Mouse (Mus musculus) heart, embryonic 12.5 days (tissue): ENCODE measurements around the gene Slc36a2. TPM values are rescaled to one million over a fixed set of nuclear protein-coding genes. Genes with fewer than 3 reads are reported as not detected.

Experiments used
- ATAC-seq: fragments of 200-750 bp; cut with Nextera tagmentation; 2 replicates; pipeline ENCODE4 v1.8.0; 2017; ENCODE audit warnings: moderate TSS enrichment, moderate library complexity; ENCODE audit not compliant: insufficient number of reproducible peaks, low FRiP score
- H3K27ac ChIP-seq: fragments of 300-500 bp; sonication (generic); 2 replicates; pipeline ENCODE4 v1.5.1; 2016; ENCODE audit warnings: mild to moderate bottlenecking, moderate library complexity; ENCODE audit not compliant: poor library complexity, severe bottlenecking
- H3K27me3 ChIP-seq: fragments of 300-500 bp; sonication (generic); replicated peaks from 2 replicates; pipeline ENCODE4 v1.6.1; 2016; ENCODE audit warnings: mild to moderate bottlenecking, moderate library complexity
- H3K36me3 ChIP-seq: fragments of 300-500 bp; sonication (generic); 2 replicates; pipeline ENCODE4 v1.6.1; 2016; ENCODE audit warnings: mild to moderate bottlenecking, moderate library complexity
- H3K4me1 ChIP-seq: fragments of 300-500 bp; sonication (generic); replicated peaks from 2 replicates; pipeline ENCODE4 v1.6.1; 2016; ENCODE audit warnings: mild to moderate bottlenecking
- H3K4me2 ChIP-seq: fragments of 300-500 bp; sonication (generic); 2 replicates; pipeline ENCODE4 v1.6.1; 2016; ENCODE audit warnings: mild to moderate bottlenecking, moderate library complexity
- H3K4me3 ChIP-seq: fragments of 300-500 bp; sonication (generic); 2 replicates; pipeline ENCODE4 v1.5.1; 2016; ENCODE audit warnings: mild to moderate bottlenecking
- H3K9ac ChIP-seq: fragments of 300-500 bp; sonication (generic); 2 replicates; pipeline ENCODE4 v1.6.1; 2016; ENCODE audit warnings: mild to moderate bottlenecking, moderate library complexity
- H3K9me3 ChIP-seq: fragments of 300-500 bp; sonication (generic); replicated peaks from 2 replicates; pipeline ENCODE4 v1.6.1; 2016; ENCODE audit warnings: mild to moderate bottlenecking, moderate library complexity
- WGBS: fragments of 180-500 bp; shearing (Covaris S2); methylation state at CpG from one replicate; pipeline ENCODE4 v1.1.7; 2016; 5-methylcytosine and 5-hydroxymethylcytosine counted together
- polyA plus RNA-seq: library from polyadenylated mRNA; unstranded; fragments of >200 nt; fragmentation: Nextera tagmentation; extraction: Ambion mirVana; gene quantifications from 2 replicates; pipeline ENCODE4 v1.2.1, GENCODE M21; 2016

Slc36a2 gene
- polyA plus RNA-seq, result 2.8 and 3.4 TPM in 2 replicates

DNA sequence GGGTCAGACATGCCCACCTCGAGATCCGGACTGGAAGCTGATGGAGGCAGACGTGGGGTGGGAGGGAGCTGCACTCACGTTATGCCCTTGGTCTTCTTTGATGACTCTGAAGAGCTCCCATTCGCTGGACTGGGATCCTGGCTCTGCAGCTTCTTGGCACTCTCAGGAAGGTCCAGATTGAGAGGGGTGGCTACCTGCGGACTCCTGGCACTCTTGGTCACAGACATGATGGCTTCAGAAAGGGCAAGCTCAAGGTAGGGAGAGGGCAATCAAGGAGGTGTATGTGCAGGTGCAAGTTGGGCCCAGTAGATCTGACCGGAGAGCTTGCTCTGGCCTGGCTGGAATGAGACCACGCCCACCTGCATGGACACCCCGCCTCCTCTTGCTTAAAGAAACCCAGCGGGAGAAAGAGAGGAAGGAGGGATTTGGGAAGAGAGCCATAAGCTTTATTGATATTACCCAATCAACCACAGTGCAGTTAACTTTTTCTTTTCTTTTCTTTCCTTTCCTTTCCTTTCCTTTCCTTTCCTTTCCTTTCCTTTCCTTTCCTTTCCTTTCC is at the start of gene Slc36a2:
Gene Slc36a2 (minus strand): TSS at position 345 of the 559 bp plus-strand sequence.
- Histone ChIP-seq H3K27me3 (no peaks in the 10 kb centered on the region), H3K27ac (no peak within 1 kb of the TSS), H3K9ac (no peak within 1 kb of the TSS), H3K4me3 (no peak within 1 kb of the TSS), H3K4me2 (no peak within 1 kb of the TSS), H3K9me3 (no peaks in the 10 kb centered on the region), H3K4me1 (peaks cover 16% of the 10 kb centered on the region), H3K36me3 (no peaks in the 10 kb centered on the region)
- no peak for ATAC-seq
- 32% methylated on average over 10 of the region's 10 CpGs for WGBS

DNA sequence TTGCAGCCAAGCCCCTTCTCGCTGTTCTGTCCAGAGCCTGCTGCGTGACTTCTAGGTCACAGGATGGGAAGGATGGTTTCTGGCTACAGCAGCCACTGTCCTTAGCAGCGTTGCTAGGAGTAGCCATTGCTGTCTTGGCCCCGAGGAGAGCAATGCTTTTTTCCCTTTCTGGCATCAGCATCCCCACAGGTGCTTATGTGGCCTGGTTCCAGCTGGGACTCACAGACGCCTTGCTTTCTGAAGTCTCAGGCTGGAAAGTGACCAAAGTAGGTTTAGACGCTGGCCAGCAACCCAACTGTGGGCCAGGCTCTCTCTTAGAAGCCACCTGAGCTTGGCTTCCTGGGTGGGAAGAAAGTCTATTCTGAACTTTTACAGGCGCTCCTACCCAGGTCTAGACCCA is 49.4 kb upstream of the Slc36a2 start:
- no peaks in the 10 kb centered on the region for H3K4me1 ChIP-seq
- no peaks in the 10 kb centered on the region for H3K9me3 ChIP-seq
- H3K9ac ChIP-seq, result no peak overlapping the region
- no peak overlapping the region for H3K27ac ChIP-seq
- H3K27me3 ChIP-seq, result no peaks in the 10 kb centered on the region
- peaks cover 10% of the 10 kb centered on the region for H3K36me3 ChIP-seq
- no peak overlapping the region for H3K4me3 ChIP-seq
- ATAC-seq, result no peak
- 84% methylated on average over 7 of the region's 7 CpGs for WGBS
- no peak overlapping the region for H3K4me2 ChIP-seq

DNA sequence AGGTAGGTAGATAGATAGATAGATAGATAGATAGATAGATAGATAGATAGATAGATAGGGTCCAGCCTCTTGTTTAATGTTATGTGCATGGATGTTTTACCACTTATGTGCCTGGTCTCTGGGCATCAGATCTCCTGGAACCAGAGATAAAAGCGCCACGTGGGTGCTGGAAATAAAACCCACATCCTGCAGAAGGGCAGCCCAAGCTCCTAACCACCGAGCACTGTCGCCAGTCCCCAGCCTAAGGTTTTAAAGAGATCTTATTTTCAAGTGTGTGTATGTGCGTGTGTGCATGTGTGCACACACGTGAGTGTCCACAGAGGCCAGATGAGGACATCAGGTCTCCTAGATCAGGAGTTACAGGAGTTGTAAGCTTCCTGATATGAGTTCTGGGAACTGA is 46.2 kb upstream of the Slc36a2 start:
- no peaks in the 10 kb centered on the region for H3K27me3 ChIP-seq
- H3K4me2 ChIP-seq, result no peak overlapping the region
- no peaks in the 10 kb centered on the region for H3K9me3 ChIP-seq
- ATAC-seq, result no peak
- WGBS, result 81% methylated on average over 6 of the region's 6 CpGs
- no peak overlapping the region for H3K4me3 ChIP-seq
- no peak overlapping the region for H3K27ac ChIP-seq
- no peak overlapping the region for H3K9ac ChIP-seq
- H3K36me3 ChIP-seq, result peaks cover 23% of the 10 kb centered on the region
- H3K4me1 ChIP-seq, result peaks cover 7% of the 10 kb centered on the region; the same call in 1 of the 2 replicates

DNA sequence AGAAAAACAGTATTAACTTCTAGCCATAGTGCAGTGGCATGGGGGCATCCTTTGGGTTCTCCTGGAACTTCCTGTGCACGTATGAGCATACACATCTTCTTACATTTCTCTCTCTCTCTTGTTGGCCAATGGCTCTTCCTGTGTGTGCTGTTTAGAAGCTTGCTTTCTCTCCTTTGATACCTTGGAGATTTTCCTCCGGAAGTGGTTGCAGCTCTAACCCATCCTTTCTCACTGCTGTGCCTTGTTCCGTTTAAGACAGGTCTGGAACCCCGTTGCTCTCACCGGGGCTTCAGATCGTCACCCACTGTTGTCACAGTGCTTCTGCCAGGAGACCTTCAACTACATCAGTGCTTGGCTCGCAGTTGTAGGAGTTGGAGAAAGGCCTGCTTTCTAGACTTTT is 36.4 kb upstream of the Slc36a2 start:
- H3K36me3 ChIP-seq, result peaks cover 57% of the 10 kb centered on the region
- H3K9me3 ChIP-seq, result no peaks in the 10 kb centered on the region
- ATAC-seq, result no peak

DNA sequence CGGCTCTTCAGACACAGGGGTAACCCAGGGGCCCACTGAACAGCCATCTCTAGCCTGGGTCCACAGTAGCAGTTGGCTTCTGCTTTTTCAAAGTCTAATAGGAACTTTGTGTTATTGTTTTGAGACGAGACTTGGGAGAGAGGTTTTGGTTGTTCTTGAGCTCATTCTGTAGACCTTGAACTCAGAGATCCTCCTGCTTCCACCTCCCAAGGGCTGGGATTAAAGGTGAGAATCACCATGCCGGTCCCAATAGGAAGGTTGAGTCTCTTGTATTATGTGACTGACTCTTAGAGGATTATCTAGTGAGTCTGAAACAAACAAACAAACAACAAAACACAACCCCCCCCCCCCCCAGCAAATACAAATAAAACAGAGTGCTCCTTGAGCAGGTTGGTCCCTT is 33.6 kb upstream of the Slc36a2 start:
- Histone ChIP-seq H3K9me3 (no peaks in the 10 kb centered on the region), H3K27ac (no peak overlapping the region), H3K4me3 (no peak overlapping the region), H3K9ac (no peak overlapping the region), H3K4me2 (no peak overlapping the region), H3K36me3 (peaks cover 29% of the 10 kb centered on the region), H3K4me1 (peaks cover 15% of the 10 kb centered on the region), H3K27me3 (no peaks in the 10 kb centered on the region)
- WGBS, result 75% methylated on average over 3 of the region's 3 CpGs
- ATAC-seq, result no peak

More for the DNA sequence above, 36.4 kb upstream of the Slc36a2 start:
- Histone ChIP-seq H3K27me3 (no peaks in the 10 kb centered on the region), H3K9ac (no peak overlapping the region), H3K27ac (no peak overlapping the region), H3K4me2 (no peak overlapping the region), H3K4me1 (peaks cover 8% of the 10 kb centered on the region), H3K4me3 (no peak overlapping the region)
- WGBS, result 77% methylated on average over 7 of the region's 7 CpGs

DNA sequence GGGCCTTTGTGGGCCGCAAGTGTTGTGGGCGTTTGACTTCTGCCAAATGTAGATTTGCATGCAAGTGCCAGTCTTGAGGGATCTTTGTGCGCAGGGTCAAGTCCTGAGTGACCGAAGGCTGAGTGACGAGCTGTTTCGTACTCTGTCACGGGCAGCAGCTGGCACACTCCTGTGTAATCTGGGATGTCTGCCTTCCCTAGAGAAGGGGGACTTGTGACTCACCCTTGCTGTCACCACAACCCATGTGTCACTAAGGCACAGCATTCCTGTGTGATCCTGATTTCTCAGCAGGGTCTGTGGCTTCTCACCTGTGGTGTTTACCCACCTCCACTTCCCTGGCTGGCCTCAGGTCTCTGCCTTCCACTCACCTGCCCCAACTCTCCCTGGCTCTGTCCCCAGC is 33.0 kb upstream of the Slc36a2 start:
- Histone ChIP-seq H3K27me3 (no peaks in the 10 kb centered on the region), H3K4me1 (peaks cover 15% of the 10 kb centered on the region), H3K4me3 (no peak overlapping the region), H3K36me3 (peaks cover 25% of the 10 kb centered on the region), H3K9ac (no peak overlapping the region), H3K9me3 (no peaks in the 10 kb centered on the region), H3K27ac (no peak overlapping the region), H3K4me2 (no peak overlapping the region)
- WGBS, result 67% methylated on average over 7 of the region's 7 CpGs
- no peak for ATAC-seq

DNA sequence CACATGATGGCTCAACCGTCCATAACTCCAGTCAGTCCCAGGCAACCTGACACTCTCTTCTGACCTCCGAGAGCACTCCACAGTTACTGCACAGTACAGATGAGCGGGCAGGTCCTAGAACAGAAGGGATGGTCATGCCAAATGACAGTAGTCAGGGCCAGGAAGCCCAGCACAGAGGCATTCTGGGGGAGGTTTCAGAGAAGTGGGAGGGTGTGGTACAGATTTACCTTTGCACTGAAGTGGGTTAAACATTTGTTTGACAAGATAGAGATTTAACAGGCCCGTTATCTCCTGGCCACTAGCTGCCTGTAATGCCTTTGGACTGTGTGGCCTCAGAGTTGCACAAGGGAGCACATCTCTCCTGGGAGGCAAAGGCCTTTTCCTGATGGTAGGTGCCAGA is 32.5 kb upstream of the Slc36a2 start:
- Histone ChIP-seq H3K4me1 (peaks cover 15% of the 10 kb centered on the region), H3K4me3 (no peak overlapping the region), H3K36me3 (peaks cover 25% of the 10 kb centered on the region), H3K9ac (no peak overlapping the region), H3K9me3 (no peaks in the 10 kb centered on the region), H3K4me2 (no peak overlapping the region), H3K27ac (no peak overlapping the region), H3K27me3 (no peaks in the 10 kb centered on the region)
- no peak for ATAC-seq
- WGBS, result 67% methylated on average over 4 of the region's 4 CpGs

DNA sequence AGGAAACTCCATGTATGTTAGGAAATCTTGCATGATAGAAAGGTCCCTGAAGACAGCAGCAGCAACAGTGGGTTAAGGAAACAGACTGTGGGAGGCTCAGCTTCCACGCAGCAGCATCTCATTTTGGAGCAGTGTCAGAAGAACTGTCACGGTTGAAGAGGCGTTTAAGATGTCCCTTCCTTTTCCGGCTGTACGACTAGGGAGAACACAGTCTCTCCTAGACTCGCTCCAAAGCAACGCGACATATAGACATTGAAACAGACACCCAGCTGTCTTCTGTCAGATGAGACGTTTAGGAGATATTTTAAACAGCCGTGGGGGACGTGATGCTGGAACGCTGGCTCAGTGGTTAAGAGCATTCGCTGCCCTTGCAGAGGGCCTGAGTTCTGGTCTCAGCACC is 32.0 kb upstream of the Slc36a2 start:
- Histone ChIP-seq H3K27me3 (no peaks in the 10 kb centered on the region), H3K4me1 (peaks cover 15% of the 10 kb centered on the region), H3K9me3 (no peaks in the 10 kb centered on the region), H3K4me3 (no peak overlapping the region), H3K27ac (no peak overlapping the region), H3K36me3 (peaks cover 21% of the 10 kb centered on the region), H3K9ac (no peak overlapping the region), H3K4me2 (no peak overlapping the region)
- WGBS, result 75% methylated on average over 13 of the region's 13 CpGs
- no peak for ATAC-seq

DNA sequence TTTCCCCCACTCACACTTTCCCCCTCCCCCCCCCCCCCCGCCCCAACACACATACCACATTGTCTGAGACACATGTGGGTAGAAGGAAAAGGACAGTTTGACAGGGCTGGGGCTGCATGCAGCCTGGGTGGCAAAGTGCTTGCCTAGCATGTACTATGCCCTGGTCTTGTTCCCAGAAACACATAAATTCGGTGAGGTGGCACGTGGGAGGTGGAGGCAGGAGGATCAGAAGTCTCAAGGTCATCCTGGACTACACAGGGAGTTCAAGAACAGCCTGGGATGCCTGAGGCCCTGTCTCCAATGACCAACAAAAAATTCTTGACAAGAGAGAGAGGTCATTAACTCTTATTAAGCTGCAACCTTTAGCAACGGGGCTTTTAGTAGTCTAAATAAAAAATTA is 31.2 kb upstream of the Slc36a2 start:
- H3K4me1 ChIP-seq, result peaks cover 15% of the 10 kb centered on the region
- ATAC-seq, result no peak
- no peak overlapping the region for H3K4me3 ChIP-seq
- no peak overlapping the region for H3K4me2 ChIP-seq
- no peaks in the 10 kb centered on the region for H3K9me3 ChIP-seq
- H3K27ac ChIP-seq, result no peak overlapping the region
- WGBS, result 86% methylated on average over 3 of the region's 4 CpGs
- H3K36me3 ChIP-seq, result peaks cover 16% of the 10 kb centered on the region
- no peaks in the 10 kb centered on the region for H3K27me3 ChIP-seq
- H3K9ac ChIP-seq, result no peak overlapping the region

DNA sequence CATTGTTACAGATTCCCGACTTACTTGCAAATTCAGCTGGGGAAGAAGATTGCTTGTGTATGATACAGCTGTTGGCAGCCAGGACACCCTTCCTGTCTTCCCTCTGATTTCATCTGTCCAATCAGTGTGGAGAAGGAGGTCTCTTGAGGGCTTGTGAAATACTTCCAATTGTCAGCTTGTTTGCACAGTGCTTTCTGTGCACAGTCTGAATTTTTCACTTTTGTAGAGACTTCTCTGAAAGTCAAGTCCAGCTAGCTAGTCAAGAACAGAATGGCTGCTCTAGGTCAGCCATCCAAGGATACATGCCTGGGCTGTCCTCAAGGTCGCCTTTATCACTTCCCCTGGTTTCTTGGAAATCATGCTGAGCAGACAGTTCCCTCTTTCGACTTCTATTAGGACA is 30.1 kb upstream of the Slc36a2 start:
- Histone ChIP-seq H3K36me3 (peaks cover 8% of the 10 kb centered on the region; the same call in 1 of the 2 replicates), H3K27me3 (no peaks in the 10 kb centered on the region), H3K9me3 (no peaks in the 10 kb centered on the region), H3K9ac (no peak overlapping the region), H3K4me1 (peaks cover 15% of the 10 kb centered on the region), H3K4me2 (no peak overlapping the region), H3K4me3 (no peak overlapping the region), H3K27ac (no peak overlapping the region)
- 67% methylated on average over 3 of the region's 3 CpGs for whole genome bisulfite sequencing
- no peak for ATAC-seq

DNA sequence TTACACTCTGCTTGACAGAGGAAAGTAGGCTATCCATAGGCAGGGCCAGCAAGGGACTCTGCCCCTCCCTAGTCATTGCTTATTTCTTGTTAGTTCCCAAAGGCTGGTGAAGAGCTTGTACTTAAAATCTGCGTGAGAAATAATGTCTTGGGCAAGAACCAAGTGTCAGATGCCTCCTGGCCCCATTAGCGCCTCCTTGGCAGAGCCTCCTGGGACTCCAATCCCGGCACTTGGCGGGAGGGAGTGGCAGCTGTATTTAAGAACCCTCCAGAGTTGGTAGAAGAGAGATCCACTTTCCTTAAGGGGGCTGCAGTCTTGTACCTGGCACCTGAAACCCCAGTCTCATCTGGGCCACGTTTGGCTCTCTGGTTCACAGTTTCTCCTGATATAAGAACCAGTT is 29.3 kb upstream of the Slc36a2 start:
- no peak for ATAC-seq
- Histone ChIP-seq H3K9me3 (no peaks in the 10 kb centered on the region), H3K36me3 (0 out of 2 replicates have a peak, but pooled peaks cover 4% of the 10 kb centered on the region), H3K27me3 (no peaks in the 10 kb centered on the region), H3K4me2 (no peak overlapping the region), H3K9ac (no peak overlapping the region), H3K4me3 (no peak overlapping the region), H3K4me1 (peaks cover 17% of the 10 kb centered on the region), H3K27ac (no peak overlapping the region)
- WGBS, result 75% methylated on average over 5 of the region's 5 CpGs

DNA sequence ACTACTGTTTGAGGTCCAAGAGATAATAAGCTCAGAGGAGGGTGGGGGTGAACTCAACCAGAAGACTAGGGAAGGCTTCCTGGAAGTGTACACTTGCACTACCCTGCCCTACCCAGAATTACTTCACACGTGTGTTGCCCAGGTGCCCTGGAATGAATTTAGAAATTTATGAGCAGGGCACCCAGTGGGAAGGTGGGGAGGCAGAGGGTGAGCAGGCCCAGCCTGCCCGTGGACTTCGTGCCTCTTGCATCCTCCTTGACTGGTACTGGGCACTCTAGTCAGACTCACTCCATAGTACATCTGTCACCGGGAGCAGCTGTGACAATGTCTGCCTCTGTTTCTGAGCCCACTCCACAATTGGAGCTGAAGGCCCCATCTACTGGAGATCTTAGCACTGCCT is 28.6 kb upstream of the Slc36a2 start:
- Histone ChIP-seq H3K4me3 (no peak overlapping the region), H3K36me3 (no peaks in the 10 kb centered on the region)
- 93% methylated on average over 4 of the region's 4 CpGs for WGBS

More for the DNA sequence above, 28.6 kb upstream of the Slc36a2 start:
- Histone ChIP-seq H3K9ac (no peak overlapping the region), H3K9me3 (no peaks in the 10 kb centered on the region), H3K27me3 (no peaks in the 10 kb centered on the region), H3K27ac (no peak overlapping the region), H3K4me2 (no peak overlapping the region), H3K4me1 (peaks cover 17% of the 10 kb centered on the region)
- ATAC-seq, result no peak
